Mouse (Mus musculus) mature B cell (primary cell): ENCODE measurements around the gene Ap3d1.

Experiments used
- in situ Hi-C: fragments of 300-500 bp; cut with MboI; formaldehyde crosslinking; loops from 2 replicates; pipeline ENCODE4 v1.14.3; 2019

The Ap3d1 gene

DNA sequence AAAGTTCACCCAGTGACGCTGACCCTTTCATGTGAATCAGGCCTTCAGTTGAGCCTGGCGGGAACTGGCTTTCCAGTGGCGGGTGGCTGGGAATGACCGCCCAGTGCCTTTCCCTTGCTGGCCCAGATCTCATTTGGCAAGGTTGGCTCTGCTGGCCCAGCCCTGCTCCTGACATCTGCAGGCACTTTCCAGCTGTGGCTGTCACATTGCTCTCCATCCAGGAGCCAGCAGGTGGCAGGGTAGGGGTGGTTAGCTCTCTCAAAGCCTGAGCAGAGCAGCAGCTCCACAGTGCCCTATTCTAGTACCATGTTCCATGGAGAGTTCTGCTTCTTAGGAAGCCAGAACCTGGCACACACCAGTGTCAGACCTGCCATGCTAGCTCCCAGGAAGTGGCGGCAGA lies 15.7 kb upstream of the Ap3d1 start:
- in situ Hi-C loops: no loop called here

- in situ Hi-C loops: no loop called here
These were observed 14.9 kb upstream of the Ap3d1 start for GRCm38 (mm10) chr10:80756967-80757366.

DNA sequence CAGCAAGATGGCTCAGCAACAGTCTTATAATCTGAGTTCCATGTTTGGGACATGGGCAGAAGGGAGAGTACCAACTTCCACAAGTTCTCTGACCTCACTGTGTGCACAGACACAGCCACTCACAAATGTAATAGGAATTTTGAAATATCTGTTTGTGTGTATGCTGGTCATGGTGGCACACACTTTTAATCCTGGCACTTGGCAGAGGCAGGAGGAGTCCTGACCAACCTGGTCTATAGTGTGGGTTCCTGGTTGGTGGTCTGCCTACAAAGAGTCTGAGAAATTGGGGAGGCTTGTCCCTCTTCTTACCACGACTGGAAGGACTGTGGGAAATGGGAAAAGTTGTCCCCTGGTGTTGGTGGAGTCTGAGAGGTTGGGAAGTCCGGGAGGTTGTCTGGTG lies 14.4 kb upstream of the Ap3d1 start:
- in situ Hi-C loops: no loop called here

DNA sequence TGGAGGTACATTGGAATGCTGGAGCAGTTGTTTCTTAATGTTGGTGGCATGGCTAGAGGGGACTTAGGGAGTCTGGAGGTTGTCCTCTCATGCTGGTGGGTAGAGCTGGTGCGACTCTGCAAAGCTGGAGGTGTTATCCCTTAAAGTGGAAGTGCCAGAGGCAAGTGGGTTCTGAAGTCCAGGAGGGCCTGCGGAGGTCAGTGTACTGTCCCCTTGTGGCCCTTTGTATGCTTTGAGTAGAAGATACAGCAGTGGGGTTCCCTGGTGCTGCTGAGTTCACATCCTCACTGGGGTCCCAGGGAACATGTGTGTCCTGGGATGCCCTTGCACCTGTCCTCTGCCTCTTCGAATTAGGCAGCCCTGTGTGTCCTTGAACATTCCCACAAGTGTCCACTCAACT lies 14.0 kb upstream of the Ap3d1 start:
- in situ Hi-C loops: no loop called here

- in situ Hi-C loops: no loop called here
These were observed 13.4 kb upstream of the Ap3d1 start for GRCm38 (mm10) chr10:80755291-80756015.

DNA sequence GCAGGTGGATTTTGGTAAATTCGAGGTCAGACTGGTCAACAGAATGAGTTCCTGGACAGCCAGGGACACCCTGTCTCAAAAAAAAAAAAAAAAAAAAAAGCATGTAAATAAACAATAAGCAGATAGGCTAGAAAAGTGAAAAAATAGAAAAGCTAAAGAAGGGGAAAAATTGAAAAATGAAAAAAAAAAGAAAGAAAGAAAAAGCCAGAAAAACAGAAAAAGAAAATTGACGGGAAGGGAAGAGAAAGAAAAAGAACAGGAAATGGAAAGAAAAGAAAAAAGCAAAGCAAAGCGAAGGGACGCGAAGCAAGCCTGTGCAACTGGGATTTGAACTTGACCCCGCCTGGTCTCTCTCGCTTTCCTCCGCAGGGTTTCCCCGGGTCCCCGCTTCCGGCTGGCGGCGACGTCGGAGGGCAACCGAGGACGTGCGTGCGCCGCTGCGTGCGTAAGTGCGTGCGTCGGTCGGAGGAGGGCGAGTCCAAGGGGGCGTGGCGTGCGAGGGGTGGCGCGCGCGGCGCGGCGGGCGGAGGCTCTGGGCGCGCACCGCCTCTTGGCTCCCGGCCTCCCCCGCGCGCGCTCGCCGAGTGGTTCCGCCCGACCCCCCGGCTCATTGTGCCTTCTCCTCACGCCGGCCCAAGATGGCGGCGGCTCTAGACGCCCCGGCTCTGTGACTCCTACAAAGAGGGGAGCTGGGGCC lies 12.7 kb upstream of the Ap3d1 start, which contains the start of gene Dot1l:
TSS of gene Dot1l (plus strand) at position 613 of the 697 bp plus-strand sequence.
- in situ Hi-C loops: no loop called here

DNA sequence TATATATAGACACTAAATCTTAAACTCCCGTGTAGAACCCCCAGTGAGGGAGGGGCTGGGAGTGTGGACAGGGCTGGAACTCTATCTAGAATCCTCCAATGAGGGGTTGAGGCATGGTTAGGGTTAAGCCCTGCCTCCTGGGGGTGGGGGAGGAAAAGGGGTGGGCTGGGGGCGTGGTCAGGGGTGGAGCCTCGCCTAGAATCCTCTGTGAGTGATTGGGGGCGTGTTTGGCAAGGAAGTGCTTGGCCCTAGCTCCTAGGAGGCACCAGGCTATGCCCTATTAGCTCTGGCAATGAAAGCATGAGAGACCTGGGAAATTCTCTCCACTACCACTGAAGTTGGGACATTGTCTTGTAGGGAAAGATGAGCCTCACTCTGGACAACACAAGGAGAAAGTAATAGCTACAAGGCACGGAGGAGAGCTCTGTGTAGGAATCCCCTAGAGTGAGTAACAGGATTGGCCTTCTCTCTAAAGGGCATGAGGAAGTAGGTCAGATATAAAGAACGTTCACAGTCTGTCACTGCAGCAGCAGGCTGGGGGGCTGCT lies 10.1 kb upstream of the Ap3d1 start:
- in situ Hi-C loops: no loop called here

DNA sequence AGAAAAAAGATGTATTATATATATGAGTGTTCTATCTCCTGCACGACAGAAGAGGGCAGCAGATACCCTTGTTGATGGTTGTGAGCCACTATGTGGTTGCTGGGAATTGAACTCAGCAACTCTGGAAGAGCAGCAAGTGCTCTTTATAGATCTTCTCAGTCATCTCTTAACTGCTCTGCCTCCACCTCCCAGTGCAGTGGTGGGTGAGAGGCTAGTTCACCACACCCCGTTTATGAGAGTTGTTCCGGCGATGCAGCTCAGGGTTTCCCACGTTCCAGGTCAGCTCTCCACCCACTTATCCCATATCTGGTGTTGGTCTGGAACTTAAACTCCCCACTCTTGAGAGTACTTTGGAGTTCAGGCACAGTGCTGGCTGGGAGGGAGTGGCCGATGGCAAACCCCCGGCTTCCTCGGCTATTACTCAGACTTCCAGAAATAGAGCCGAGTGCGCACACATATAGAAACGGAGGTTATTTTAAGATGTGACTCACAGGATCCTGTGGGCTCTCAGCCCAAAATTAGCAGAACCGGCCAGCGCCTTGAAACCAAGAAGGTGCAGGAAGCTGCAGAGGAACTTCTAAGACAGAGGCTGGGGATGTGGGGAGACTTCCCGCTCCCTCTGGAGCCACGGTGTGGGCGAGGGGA lies 9.2 kb upstream of the Ap3d1 start:
- in situ Hi-C loops: no loop called here

DNA sequence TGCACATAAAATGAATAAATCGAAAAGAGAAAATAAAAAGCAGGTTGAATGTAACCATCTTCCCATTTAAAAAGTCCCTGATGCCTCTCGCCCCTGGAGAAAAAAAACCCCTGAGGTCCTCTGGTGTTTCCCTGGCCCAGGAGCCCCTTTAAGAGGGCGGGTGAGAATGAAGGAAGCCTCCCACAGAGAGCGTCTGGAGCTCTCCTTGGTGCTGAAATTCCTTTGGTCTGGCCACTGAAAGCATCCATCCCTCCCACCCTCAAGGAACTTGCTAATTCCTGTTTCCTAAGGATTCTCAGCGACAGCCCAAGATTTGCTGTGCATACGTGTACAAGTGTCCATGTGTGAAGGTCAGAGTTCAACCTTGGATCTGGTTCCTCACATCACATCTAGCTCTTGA lies 6.5 kb upstream of the Ap3d1 start:
- in situ Hi-C loops: loop anchor here (10.0 kb wide), 1 partner anchor 246 kb away; no protein-coding TSS in a partner anchor

DNA sequence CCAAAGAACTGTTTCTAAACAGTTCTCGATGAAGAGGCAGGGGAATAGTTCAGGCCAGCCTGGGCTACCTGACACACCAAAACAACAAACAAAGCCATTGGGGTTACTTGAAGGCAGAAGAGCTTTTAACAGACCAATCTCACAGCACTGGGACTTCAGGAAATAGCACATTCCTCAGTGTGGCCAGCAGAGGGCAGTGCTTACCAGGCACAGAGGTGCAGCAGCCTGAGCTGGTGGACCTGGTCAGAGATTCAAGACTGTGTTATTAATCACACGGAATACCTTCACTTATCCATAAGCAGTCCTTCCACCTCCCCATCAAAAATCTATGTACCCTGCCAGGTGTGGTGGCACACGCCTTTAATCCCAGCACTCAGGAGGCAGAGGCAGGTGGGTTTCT lies 5.3 kb upstream of the Ap3d1 start:
- in situ Hi-C loops: loop anchor here (10.0 kb wide), 1 partner anchor 247 kb away; no protein-coding TSS in a partner anchor

DNA sequence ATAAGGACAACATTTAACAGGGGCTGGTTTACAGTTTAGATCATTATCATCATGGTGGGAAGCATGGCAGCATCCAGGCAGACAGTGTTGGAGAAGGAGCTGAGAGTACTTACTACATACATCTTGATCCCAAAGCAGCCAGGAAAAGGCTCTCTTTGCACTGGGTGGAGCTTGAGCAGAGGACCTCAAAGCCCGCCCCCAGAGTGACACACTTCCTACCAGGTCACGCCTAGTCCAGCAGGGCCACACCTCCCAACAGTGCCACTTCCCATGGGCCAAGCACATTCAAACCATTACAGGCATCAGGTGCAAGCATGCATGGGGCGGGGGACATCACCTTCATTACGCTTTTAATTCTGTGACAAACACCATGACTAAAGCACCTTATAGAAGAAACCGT lies 2.2 kb upstream of the Ap3d1 start:
- in situ Hi-C loops: loop anchor here (10.0 kb wide), 1 partner anchor 251 kb away; no protein-coding TSS in a partner anchor

- in situ Hi-C loops: loop anchor here (10.0 kb wide), 1 partner anchor 253 kb away; no protein-coding TSS in a partner anchor
These were observed 357 bp downstream of the Ap3d1 start for GRCm38 (mm10) chr10:80741634-80742179.

DNA sequence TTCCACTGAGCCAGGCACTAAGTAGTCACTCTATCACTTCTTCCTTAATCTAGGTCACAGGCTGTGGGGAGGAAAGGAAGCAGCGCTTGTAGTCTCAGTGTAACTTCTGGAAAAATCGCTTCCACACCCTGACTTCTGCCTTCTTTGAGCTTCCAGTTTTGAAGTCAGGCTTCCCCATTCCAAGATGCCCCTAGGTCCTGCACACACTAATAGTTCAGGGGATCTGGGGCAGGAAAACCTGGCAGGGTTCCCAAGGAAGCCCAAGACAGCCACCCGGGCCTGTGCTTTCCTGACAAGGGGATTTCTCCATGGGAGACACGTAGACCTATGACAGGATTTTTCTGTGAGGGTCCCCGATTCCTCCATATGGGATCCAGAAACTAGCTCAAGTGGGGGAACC lies 918 bp downstream of the Ap3d1 start:
- in situ Hi-C loops: loop anchor here (10.0 kb wide), 1 partner anchor 254 kb away; no protein-coding TSS in a partner anchor

- in situ Hi-C loops: no loop called here
These were observed 3.4 kb downstream of the Ap3d1 start for GRCm38 (mm10) chr10:80738657-80739056.

- in situ Hi-C loops: no loop called here
These were observed 5.3 kb downstream of the Ap3d1 start for GRCm38 (mm10) chr10:80736731-80737130.

- in situ Hi-C loops: no loop called here
These were observed 9.4 kb downstream of the Ap3d1 start for GRCm38 (mm10) chr10:80732611-80733101.

DNA sequence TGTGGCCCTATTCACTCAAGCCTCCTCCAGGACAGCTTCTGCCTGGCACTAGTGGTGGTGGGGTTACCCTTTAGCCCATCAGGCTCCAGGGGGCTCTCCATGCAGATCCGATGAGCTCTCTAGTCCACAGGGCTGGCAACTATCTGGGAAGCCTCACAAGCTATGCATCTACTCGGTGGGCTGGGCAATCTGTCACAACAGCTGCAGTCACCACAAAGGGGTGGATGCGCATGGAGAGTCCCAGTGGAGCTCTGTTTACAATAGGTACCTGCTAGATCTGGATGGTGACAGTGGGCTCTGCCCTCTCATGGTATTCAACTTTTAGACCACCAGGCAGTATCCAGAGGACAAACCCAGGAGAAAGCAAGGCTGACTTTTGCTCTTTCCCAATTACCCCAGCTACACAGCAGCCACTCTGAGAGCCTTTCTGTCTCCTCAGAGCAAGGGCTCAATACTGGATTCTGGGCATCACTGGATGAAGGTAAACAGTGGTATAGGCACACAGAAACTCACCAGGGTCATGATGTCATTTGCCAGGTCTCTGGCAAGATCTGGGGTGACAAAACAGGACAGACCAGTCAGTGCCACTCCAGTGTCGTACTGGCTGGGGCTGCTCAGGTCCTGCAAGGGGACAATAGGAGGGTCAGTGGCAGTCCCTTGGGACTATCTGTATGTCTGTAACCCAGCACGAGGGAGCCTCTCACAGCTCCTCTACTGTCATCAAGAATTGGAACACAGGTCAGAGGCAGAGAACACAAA lies 14.5 kb downstream of the Ap3d1 start:
- in situ Hi-C loops: no loop called here

GRCm38 (mm10) chr10:80717281-80717680 lies 24.8 kb downstream of the Ap3d1 start:
- in situ Hi-C loops: no loop called here

DNA sequence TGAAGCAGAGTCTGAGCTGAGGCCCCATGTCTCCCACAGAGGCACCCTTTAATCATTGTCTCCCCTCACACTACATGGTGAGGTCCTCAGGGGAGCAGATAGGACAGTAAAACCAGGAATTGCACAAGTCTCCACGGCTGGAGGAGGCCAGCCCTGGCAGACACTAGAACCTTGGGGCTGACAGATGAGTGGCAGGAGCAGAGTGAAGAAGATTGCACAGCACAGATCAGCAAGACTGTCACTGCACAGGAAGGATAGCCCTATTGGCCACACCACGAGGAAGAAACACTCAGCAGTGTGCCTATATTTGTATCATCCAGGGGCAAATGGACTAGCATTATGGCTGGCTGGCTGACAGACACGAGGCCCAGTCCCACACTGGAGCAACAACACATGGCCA lies 31.2 kb downstream of the Ap3d1 start:
- in situ Hi-C loops: no loop called here

DNA sequence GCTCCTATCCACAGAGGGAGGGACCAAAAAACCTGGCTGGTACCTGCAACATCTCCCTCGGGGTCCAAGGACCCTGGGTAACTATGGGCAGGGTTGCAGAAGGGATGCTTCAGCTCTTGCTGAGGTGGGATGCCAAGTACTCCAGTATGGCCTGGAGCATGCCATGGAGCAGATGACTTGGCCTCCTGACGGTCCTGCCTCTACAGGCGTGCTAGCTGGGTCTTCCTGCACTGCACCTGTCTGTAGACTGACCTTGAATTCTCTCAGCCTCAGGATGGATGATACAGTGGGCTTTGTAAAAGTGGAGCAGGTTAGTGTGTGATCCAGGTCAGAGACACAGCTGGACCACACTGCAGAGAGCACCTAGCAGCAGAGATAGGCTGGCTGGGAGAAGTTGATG lies 36.6 kb downstream of the Ap3d1 start:
- in situ Hi-C loops: no loop called here

GRCm38 (mm10) chr10:80705033-80705432 lies 37.0 kb downstream of the Ap3d1 start:
- in situ Hi-C loops: no loop called here
